Mouse (Mus musculus) ovary, adult 18-20 months (tissue): ENCODE results near the gene Sf3b6.
A peak's percentile ranks its signal among the peaks of the same experiment; 100 is the strongest.

ENCODE experiments used
- DNase-seq: peaks from one replicate; pipeline ENCODE4 v3.0.0; 2022; ENCODE audit warnings: low spot score, mixed read lengths

Gene Sf3b6

DNA sequence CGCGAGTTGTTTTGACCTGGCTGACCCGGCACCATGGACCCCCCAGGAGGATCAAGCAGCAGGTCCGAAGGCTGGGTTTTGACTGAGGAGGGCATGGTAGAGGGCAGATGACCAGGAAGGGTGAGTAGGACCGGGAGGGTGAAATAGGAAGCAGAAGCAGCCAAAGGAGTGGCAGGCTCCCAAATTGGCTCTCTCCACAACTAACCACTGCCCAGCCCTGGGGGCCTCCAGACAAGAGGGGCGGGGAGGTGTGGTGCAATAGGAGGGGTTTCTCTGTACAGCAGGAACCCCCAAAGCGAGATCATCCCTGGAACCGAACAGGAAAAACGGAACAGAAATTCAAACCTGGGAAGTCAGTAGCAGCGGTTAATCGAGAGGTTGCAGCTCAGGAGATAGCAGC, 23.4 kb downstream of the Sf3b6 start:
- no peak for DNase-seq

DNA sequence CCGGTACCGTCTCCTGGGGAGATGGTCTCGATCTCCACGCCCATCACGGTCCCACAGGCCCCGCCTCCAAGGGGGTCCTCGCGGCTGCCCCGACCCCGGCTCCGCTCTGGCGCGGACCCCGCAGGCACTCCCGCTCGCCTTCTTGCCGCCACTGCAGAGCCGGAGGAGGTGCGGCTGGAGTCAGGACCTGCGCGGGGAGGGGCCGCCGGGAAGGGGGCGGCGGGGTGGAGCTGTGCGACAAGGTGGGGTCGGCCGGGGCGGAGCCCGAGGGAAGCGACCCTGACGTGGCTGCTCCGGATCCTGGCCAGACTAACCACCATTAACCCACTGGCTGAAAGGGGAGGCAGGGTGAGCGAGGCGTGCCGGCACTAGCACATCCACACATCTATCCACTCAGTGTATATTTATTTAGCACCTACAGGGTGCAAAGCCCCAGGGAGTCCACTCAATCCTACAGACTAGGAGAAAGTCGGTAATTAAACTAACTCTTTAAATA, 24.1 kb downstream of the Sf3b6 start, which contains the start of gene Fkbp1b:
TSS of gene Fkbp1b (minus strand) at position 200 of the 496 bp plus-strand sequence.
- DNase-seq, result peak; percentile 28

DNA sequence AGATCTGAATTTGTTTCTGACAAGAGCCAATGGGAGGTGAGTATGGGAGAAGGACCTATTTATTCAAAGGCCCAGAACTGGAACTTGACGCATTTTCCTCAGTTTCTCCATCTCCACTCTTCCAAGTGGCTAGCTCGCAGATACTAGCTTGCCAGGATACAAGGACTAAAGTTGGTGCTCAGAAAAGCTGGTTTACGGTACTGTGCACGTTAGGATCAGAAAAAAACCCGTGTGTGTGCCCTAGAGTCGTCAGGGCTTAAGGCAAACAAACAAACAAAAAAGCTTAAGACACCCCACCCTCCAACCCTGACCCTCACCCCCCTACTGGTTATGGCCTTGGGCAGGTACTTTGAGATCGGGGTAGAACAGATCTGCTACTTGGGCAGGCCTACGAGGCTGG, 25.1 kb downstream of the Sf3b6 start:
- DNase-seq, result no peak

DNA sequence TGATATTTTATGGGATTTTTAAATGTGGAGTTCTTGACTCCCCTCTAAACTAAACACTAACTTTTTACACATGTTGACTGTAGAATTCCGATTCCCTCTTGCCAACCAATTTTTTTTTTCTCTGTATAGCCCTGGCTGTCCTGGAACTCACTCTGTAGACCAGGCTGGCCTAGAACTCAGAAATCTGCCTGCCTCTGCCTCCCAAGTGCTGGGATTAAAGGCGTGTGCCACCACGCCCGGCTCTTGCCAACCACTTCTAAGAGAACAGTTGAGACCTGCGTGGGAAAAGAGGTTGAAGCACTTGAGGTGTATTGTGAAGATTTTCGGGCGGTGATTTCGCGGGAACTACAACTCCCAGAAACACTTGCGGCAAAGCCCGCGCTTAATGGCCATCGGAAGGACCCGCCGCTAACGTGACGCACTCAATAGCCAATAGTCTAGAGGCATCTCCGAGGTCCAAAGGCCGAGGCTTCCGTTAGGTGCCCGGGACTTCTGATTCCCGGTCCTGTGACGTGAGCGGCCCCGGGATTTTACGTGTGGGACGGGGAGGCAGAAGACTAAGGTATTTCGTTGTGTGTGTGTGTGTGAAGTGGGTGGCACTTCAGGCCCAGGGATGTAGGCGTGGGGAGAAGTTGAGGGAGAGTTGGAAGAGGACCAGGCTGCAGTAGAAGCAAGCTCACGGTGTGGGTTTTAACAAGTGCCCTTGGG, 25.7 kb downstream of the Sf3b6 start, which contains the start of gene Wdcp:
TSS of gene Wdcp (plus strand) at position 414 of the 708 bp plus-strand sequence.
- DNase-seq, result peak; percentile 86

DNA sequence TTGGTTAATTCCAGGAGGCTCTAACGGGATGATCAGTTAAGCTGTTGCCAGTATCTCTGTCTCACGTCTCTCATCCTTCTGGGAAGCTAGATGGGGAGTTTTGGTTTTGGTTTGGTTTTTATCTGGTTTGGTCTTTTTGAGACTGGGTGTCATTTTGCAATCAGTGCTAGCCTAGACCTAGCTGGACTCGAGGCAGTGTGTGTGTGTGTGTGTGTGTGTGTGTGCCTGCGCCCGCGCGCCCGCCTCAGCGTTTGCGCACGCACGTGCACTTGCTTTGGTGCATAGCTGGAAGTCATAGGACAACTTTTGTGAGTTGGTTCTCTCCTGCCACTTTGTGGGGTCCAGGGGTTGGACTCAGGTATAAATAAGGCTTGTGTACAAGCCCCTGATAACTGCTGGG, 26.4 kb downstream of the Sf3b6 start:
- no peak for DNase-seq

DNA sequence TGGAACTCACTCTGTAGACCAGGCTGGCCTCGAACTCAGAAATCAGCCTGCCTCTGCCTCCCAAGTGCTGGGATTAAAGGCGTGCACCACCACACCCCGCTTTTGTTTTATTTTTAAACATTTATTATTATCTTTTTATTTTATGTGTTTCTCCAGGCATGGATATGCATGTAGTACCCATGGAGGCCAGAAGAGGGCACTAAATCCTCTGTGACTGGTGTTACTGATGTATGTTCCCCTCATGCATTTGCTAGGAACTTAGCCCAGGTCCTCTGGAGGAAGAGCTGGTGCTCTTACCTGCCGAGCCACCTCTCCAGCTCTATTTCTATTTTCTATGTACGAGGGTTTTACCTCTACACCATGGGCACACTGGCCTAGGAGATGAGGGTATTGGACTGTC, 38.8 kb downstream of the Sf3b6 start:
- no peak for DNase-seq

DNA sequence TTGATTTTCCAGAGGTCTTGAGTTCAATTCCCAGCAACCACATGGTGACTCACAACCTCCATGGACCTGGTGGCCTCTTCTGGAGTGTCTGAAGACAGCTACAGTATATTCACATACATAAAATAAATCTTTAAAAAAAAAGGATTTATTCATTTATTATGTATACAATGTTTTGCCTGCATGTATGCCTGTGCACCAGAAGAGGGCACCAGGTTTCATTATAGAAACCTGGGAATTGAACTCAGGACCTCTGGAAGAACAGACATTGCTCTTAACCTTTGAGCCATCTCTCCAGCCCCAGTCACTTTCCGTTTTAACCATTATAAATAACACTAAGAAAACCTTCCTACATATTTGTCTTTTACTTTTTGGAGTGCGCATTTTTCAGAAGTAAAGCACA, 39.5 kb downstream of the Sf3b6 start:
- no peak for DNase-seq

DNA sequence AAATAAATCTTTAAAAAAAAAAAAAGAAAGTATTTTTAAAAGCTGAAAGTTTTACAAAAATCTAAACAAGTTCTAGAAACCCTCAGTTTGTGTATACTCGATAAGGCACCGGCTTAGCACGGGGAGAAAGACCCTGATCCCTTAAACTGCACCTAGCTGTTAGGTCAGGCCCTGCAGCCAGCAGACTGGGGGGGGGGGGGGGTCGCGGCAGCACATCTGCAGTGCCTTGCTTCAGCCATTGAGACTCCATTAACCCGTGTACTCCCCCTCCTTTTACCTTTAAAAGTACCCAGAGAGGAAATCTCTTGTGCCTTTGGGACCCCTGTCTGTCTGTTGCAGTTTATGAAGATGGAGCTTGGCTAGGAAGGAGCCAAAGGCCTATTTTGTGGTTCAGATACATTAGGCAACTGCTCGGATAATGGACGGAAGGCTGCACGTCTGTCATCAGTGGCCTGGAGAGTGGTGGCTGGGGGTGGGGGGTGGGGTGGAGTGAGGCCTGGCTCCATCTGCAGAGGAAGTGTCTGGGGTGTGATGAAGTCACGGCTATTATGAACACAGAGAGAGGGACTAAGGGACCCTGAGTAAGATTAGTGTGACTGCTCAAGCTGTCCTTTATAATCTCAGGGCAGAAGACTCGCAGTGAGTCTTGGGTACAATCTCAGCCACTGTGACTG, 42.0 kb downstream of the Sf3b6 start:
- DNase-seq, result no peak

DNA sequence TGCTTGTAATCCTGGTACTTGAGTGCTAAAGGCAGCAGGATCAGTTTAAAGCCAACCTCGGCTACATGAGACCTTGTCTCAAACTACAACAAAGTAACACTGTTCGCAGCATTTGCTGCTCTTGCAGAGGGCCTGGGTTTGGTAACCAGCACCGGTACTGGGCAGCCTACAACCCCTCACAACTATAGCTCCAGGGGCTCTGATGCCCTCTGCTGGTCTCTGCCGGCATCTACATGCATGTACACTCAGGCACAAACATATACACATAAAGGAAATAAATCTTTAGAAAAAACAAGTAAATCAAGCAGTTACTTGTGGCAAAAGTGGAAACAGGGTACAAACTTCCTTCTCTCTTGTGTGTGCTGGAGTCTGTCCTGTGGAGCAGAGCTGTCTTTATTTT, 45.3 kb downstream of the Sf3b6 start:
- DNase-seq, result no peak

DNA sequence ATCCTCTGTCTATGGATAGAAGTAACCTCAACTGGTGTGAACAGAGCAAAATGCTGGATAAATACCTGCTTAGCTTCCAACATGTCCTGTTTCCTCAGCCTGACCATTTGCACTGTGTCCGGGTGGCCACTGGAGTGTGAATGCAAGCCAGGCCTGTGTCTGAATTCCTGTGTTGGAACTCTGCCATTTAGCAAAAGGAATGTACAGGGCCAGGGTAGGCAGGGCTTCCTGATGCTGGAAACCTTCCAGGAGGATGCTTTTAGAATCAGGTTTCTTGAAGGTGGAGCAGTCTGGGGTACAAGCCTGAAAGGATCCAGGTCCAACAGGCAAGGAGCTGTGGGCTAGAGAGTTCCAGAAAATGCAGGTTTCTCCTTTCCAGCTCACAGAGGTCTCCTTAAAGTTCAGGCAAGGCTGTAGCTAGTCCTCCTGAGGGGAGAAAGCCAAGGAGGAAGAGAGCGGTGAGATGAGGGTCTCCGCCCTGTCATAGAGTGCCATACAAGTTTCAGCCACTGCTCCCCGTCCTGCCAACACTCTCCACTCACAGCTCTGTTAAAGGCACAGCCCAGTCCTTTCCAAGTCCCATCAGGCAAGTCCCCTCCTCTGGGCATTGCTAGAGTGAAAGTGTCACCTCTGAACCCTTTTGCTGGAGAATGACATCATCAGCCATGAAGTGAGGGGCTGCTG, 46.5 kb downstream of the Sf3b6 start:
- no peak for DNase-seq

DNA sequence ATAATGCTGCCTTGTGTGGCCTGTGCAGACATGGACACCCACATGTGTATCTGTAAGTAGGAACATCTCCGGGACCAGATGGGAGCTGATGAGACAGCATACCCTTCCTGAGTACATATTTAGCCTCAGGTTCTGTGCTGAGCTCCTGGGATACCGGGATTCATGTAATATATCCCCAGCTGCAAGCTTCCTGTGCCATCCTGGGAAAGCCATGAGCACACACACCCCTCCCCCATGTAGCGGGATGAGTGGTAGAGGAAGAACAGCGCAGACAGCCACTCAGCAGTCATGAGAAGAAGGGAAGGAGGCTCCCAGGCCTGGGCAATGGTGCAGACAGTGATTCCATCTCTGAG, 47.0 kb downstream of the Sf3b6 start:
- no peak for DNase-seq

DNA sequence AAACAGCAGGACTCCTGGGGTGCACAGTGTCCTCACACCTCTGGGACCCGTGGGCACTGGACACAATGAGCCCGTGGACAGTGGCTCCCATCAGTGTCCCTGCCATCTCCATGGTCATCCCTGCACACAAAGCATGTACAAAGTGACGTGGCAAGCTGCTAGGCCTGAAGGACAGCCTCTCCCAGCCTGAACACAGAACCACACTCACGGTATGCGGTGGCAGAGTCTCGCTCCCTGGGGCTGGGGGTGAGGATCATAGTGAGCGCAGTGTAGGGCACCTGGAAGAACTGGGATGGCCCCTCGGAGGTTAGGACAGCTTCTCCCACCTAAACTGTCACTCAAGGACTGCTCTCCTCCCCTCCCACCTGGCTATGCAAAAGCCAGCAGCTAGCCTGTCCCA, 51.6 kb downstream of the Sf3b6 start:
- DNase-seq, result no peak

DNA sequence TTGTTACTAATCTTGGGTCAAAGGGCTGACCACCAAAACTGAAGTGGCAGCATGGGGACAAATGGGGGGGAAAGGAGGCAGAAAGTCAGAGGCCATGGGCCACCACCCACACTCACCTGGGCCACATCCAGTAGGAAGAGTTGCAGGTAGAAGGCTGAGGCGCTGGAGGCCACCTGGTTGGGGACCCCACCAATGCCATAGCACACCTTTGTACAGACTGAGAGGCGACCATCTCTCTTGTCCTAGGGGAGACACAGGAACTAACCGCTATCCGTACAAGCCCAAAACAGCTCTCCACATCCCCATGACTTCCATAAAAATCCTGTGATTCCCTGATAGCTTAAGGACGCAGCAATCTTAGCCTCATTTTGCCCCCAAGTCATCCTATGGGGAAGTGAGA, 53.9 kb downstream of the Sf3b6 start:
- DNase-seq, result no peak

DNA sequence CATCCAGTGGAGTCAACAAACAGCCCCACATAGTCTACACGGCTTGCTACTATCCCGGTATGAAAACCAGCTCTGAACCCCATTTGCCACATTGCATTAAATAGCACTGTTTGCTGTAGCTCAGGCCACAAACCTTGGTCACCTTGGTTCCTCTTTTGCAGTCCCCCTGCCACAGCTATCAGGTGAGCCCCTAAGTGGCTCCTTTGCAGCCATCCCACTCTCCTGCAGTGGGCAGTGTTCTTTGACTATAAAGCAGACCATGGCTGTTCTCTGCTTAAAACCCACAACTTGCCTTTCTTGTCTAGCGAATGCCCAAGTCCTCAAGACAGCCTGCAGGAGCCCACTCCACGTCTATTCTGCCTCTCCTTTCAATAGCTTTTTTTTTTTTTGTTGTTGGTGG, 54.9 kb downstream of the Sf3b6 start:
- no peak for DNase-seq

DNA sequence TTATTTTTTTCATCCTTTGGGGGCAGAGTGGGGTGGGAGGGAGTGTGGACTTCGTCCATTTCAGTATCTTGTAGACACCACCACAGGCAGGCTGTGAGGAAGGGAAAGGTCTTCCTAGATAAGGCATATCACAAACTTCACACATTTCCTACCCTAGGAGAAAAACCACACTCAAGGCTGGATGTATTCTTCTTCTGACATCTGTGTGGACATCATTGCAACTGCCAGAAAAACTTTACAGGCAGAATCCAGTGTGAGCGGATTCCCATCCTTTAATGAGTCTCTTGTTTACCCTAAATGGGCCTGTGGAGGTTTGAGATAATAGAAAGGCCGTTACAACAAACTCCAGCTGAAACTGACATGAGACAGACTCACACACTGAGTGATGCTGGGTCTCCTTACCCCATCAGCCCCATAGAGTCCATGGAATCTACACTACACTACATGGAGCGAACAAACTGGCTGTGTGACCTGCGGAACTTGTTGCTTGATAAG, 55.7 kb downstream of the Sf3b6 start:
- no peak for DNase-seq

DNA sequence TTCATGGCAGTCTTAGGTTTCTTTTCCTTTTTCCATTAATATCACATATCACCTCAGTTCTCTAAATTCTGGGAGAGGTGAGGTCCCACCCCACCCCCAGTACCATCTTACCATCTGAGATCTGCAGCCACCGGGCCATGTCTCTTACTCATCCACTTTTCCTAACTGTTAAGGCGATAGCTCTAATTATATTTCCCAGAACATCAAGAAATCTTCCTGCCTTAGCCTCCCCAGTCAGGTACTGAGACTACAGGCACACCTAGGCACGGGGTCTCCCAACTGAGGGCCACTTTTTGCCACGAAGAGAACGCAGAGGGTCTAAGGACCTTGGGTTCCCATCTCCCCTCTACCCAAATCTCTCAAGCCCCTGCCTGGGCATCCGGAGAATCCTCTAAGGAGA, 56.2 kb downstream of the Sf3b6 start:
- DNase-seq, result no peak

DNA sequence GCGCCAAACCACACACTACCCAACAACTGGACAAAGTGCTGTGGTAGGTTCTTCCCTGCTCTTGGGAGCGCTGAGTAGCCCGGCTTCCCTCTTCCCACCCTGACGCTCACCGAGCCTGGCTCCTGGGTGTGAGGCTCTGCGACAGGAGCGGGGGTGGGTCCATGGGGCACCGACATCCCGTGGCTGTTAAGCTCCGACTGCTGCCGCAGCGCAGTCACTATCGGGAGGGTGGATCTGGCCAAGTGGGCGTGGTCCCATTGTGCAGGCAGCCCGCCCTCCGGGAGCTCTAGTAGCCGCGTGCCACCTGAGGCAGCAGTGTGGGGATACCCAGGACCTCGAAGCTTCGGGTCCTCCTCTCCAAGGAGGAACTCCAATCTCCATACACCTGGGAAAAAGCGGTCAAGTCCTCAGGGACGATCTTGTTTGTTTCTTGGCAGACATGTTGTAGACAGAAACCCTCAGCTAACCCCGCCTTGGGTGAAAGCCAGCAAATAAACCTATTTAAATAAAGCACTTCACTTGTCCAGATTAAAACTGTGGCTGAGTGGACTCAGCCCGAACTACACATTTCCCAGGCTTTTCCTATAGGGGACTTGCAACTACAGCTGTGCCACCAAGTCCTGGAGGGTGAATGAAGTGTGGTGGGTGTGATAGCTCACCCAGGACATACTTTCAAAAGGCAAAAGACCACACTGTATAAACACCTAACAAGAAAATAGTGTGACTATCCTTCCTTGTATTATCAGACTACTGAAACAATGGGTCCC, 57.0 kb downstream of the Sf3b6 start, which contains the start of gene Mfsd2b:
TSS of gene Mfsd2b (minus strand) at position 199 of the 767 bp plus-strand sequence.
- peak; percentile 52 for DNase-seq

DNA sequence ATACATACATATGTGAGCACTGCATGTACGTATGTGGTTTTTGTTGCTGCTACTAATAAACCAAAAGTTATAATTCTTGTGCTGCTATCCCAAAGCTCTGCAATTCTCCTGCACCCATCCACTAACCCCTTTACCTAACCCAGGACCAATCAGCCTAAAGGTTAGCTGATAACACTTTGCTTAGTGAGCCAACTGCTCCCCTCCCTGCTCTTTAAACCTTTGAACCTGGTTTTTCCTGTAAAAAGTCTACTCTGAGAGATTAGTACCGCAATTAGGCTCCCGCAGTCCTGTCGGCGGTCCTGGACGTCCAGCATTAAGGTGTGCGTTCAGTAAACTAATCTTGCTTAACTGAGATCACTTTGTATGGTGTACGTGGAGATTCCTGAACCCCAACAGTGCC, 58.3 kb downstream of the Sf3b6 start:
- DNase-seq, result no peak
